Mouse (Mus musculus): ENCODE results near the gene Phlpp1. TPM values are rescaled to one million over a fixed set of nuclear protein-coding genes. Genes with fewer than 3 reads are reported as not detected.

The Phlpp1 gene
- polyA plus RNA-seq, 1 experiment from 2014 or later = 7.1 TPM

GRCm38 (mm10) chr1:106172931-106173371, 1.4 kb downstream of the Phlpp1 start:
- peak overlapping the region; percentile 89 for H3K4me2 ChIP-seq (ENCODE audit: low read length)
- ATAC-seq = peak; percentile 0; the same call in 1 of the 2 replicates
- peak overlapping the region; percentile 98 for H3K4me3 ChIP-seq (ENCODE audit: low read depth, low read length)
- no peaks in the 10 kb centered on the region for H3K9me3 ChIP-seq (replicated peaks; ENCODE audit: control insufficient read depth, low read length, poor library complexity, severe bottlenecking)
- peak overlapping the region; percentile 95 for H3K9ac ChIP-seq (ENCODE audit: low read depth, low read length)
- whole genome bisulfite sequencing = under 1% methylated on average over 44 of the region's 47 CpGs
- peak overlapping the region; percentile 97 for H3K27ac ChIP-seq (ENCODE audit: low read length)
- H3K4me1 ChIP-seq (ENCODE audit: control insufficient read depth, insufficient read depth, low read length) = peaks cover 32% of the 10 kb centered on the region
- no peaks in the 10 kb centered on the region for H3K27me3 ChIP-seq (ENCODE audit: control insufficient read depth, insufficient read depth, low read depth, low read length)
- no peaks in the 10 kb centered on the region for H3K36me3 ChIP-seq (ENCODE audit: control insufficient read depth, insufficient read depth, low read length)

GRCm38 (mm10) chr1:106173621-106174156, 2.1 kb downstream of the Phlpp1 start:
- Histone ChIP-seq H3K4me1 (ENCODE audit: control insufficient read depth, insufficient read depth, low read length) (peaks cover 33% of the 10 kb centered on the region), H3K27ac (ENCODE audit: low read length) (no peak overlapping the region), H3K4me3 (ENCODE audit: low read depth, low read length) (peak overlapping the region; percentile 98), H3K36me3 (ENCODE audit: control insufficient read depth, insufficient read depth, low read length) (no peaks in the 10 kb centered on the region), H3K9me3 (replicated peaks; ENCODE audit: control insufficient read depth, low read length, poor library complexity, severe bottlenecking) (no peaks in the 10 kb centered on the region), H3K27me3 (ENCODE audit: control insufficient read depth, insufficient read depth, low read depth, low read length) (no peaks in the 10 kb centered on the region), H3K4me2 (ENCODE audit: low read length) (peak overlapping the region; percentile 89), H3K9ac (ENCODE audit: low read depth, low read length) (peak overlapping the region; percentile 95)
- no peak for ATAC-seq
- WGBS = 31% methylated on average over 9 of the region's 9 CpGs

GRCm38 (mm10) chr1:106174598-106174997, 3.0 kb downstream of the Phlpp1 start:
- no peak for ATAC-seq
- Histone ChIP-seq H3K9ac (ENCODE audit: low read depth, low read length) (no peak overlapping the region), H3K4me2 (ENCODE audit: low read length) (peak overlapping the region; percentile 89), H3K4me1 (ENCODE audit: control insufficient read depth, insufficient read depth, low read length) (peaks cover 33% of the 10 kb centered on the region), H3K36me3 (ENCODE audit: control insufficient read depth, insufficient read depth, low read length) (no peaks in the 10 kb centered on the region), H3K9me3 (replicated peaks; ENCODE audit: control insufficient read depth, low read length, poor library complexity, severe bottlenecking) (no peaks in the 10 kb centered on the region), H3K27ac (ENCODE audit: low read length) (no peak overlapping the region), H3K27me3 (ENCODE audit: control insufficient read depth, insufficient read depth, low read depth, low read length) (no peaks in the 10 kb centered on the region), H3K4me3 (ENCODE audit: low read depth, low read length) (peak overlapping the region; percentile 98)

- no peaks in the 10 kb centered on the region for H3K9me3 ChIP-seq (replicated peaks; ENCODE audit: control insufficient read depth, low read length, poor library complexity, severe bottlenecking)
- H3K36me3 ChIP-seq (ENCODE audit: control insufficient read depth, insufficient read depth, low read length) = no peaks in the 10 kb centered on the region
- H3K27ac ChIP-seq (ENCODE audit: low read length) = no peak overlapping the region
- peak overlapping the region; percentile 52 for H3K4me2 ChIP-seq (ENCODE audit: low read length)
- H3K4me1 ChIP-seq (ENCODE audit: control insufficient read depth, insufficient read depth, low read length) = peaks cover 33% of the 10 kb centered on the region
- peak overlapping the region; percentile 29 for H3K4me3 ChIP-seq (ENCODE audit: low read depth, low read length)
- no peaks in the 10 kb centered on the region for H3K27me3 ChIP-seq (ENCODE audit: control insufficient read depth, insufficient read depth, low read depth, low read length)
- H3K9ac ChIP-seq (ENCODE audit: low read depth, low read length) = no peak overlapping the region
- no peak for ATAC-seq
- 42% methylated on average over 3 of the region's 3 CpGs for WGBS
Measured at GRCm38 (mm10) chr1:106175360-106175759, 3.8 kb downstream of the Phlpp1 start.

- Histone ChIP-seq H3K4me1 (ENCODE audit: control insufficient read depth, insufficient read depth, low read length) (peaks cover 28% of the 10 kb centered on the region), H3K9me3 (replicated peaks; ENCODE audit: control insufficient read depth, low read length, poor library complexity, severe bottlenecking) (no peaks in the 10 kb centered on the region), H3K4me3 (ENCODE audit: low read depth, low read length) (no peak overlapping the region), H3K27ac (ENCODE audit: low read length) (no peak overlapping the region), H3K27me3 (ENCODE audit: control insufficient read depth, insufficient read depth, low read depth, low read length) (no peaks in the 10 kb centered on the region), H3K36me3 (ENCODE audit: control insufficient read depth, insufficient read depth, low read length) (no peaks in the 10 kb centered on the region), H3K9ac (ENCODE audit: low read depth, low read length) (no peak overlapping the region), H3K4me2 (ENCODE audit: low read length) (peak overlapping the region; percentile 14; the same call in 1 of the 2 replicates)
- WGBS = 17% methylated on average over 1 of the region's 1 CpGs
- ATAC-seq = no peak
Measured at GRCm38 (mm10) chr1:106176791-106177190, 5.2 kb downstream of the Phlpp1 start.

GRCm38 (mm10) chr1:106177868-106178790, 6.6 kb downstream of the Phlpp1 start:
- H3K27ac ChIP-seq (ENCODE audit: low read length) = no peak overlapping the region
- ATAC-seq = no peak

GRCm38 (mm10) chr1:106183701-106184100, 12.1 kb downstream of the Phlpp1 start:
- ATAC-seq = no peak
- Histone ChIP-seq H3K27ac (ENCODE audit: low read length) (no peak overlapping the region), H3K4me2 (ENCODE audit: low read length) (no peak overlapping the region), H3K27me3 (ENCODE audit: control insufficient read depth, insufficient read depth, low read depth, low read length) (no peaks in the 10 kb centered on the region), H3K9me3 (replicated peaks; ENCODE audit: control insufficient read depth, low read length, poor library complexity, severe bottlenecking) (no peaks in the 10 kb centered on the region), H3K4me3 (ENCODE audit: low read depth, low read length) (no peak overlapping the region), H3K9ac (ENCODE audit: low read depth, low read length) (no peak overlapping the region), H3K36me3 (ENCODE audit: control insufficient read depth, insufficient read depth, low read length) (no peaks in the 10 kb centered on the region), H3K4me1 (ENCODE audit: control insufficient read depth, insufficient read depth, low read length) (peaks cover 4% of the 10 kb centered on the region; the same call in 1 of the 2 replicates)
- 78% methylated on average over 2 of the region's 2 CpGs for WGBS

More at GRCm38 (mm10) chr1:106177868-106178790, 6.6 kb downstream of the Phlpp1 start:
- WGBS = 65% methylated on average over 8 of the region's 8 CpGs
- Histone ChIP-seq H3K4me2 (ENCODE audit: low read length) (no peak overlapping the region), H3K27me3 (ENCODE audit: control insufficient read depth, insufficient read depth, low read depth, low read length) (no peaks in the 10 kb centered on the region), H3K4me3 (ENCODE audit: low read depth, low read length) (no peak overlapping the region), H3K4me1 (ENCODE audit: control insufficient read depth, insufficient read depth, low read length) (peaks cover 28% of the 10 kb centered on the region), H3K9me3 (replicated peaks; ENCODE audit: control insufficient read depth, low read length, poor library complexity, severe bottlenecking) (no peaks in the 10 kb centered on the region), H3K36me3 (ENCODE audit: control insufficient read depth, insufficient read depth, low read length) (no peaks in the 10 kb centered on the region), H3K9ac (ENCODE audit: low read depth, low read length) (no peak overlapping the region)

- H3K27ac ChIP-seq (ENCODE audit: low read length) = no peak overlapping the region
- H3K9ac ChIP-seq (ENCODE audit: low read depth, low read length) = no peak overlapping the region
- no peak overlapping the region for H3K4me3 ChIP-seq (ENCODE audit: low read depth, low read length)
- peaks cover 4% of the 10 kb centered on the region; the same call in 1 of the 2 replicates for H3K4me1 ChIP-seq (ENCODE audit: control insufficient read depth, insufficient read depth, low read length)
- no peak overlapping the region for H3K4me2 ChIP-seq (ENCODE audit: low read length)
- WGBS = 76% methylated on average over 4 of the region's 4 CpGs
- no peaks in the 10 kb centered on the region for H3K9me3 ChIP-seq (replicated peaks; ENCODE audit: control insufficient read depth, low read length, poor library complexity, severe bottlenecking)
- ATAC-seq = no peak
- no peaks in the 10 kb centered on the region for H3K36me3 ChIP-seq (ENCODE audit: control insufficient read depth, insufficient read depth, low read length)
- no peaks in the 10 kb centered on the region for H3K27me3 ChIP-seq (ENCODE audit: control insufficient read depth, insufficient read depth, low read depth, low read length)
Measured at GRCm38 (mm10) chr1:106184780-106185460, 13.4 kb downstream of the Phlpp1 start.

Data from midbrain, embryonic 16.5 days (tissue).